8 mouse cellular contexts compared by ENCODE assay signal in the genomic region with DNA sequence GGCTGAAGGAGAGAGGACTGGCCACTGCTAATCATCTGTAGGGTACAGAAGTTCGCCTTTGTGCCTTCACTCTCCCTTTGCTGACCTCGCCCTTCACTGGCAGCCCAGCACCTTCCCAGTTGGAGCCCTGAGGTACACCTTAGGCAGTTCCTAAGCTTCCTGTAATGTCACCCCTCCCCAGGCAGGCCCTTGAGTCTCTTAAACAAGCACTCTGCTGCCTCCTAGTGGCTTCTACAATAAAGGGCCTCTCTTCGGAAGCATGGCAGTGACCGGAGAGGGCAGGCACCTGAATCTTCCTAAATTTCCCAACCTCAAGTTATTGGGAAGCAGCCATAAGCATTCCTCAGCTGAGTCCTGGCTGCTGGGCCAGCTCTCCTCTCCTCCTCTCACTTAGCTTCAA. TPM values are rescaled to one million over a fixed set of nuclear protein-coding genes. Genes with fewer than 3 reads are reported as not detected.
A peak's percentile ranks its signal among the peaks of the same experiment; 100 is the strongest.
DNase-seq lines count a peak whose midpoint lies in the region; ATAC-seq and TF ChIP-seq lines count a peak whose summit lies in the region.

No protein-coding gene starts in this region.

- peak; percentile 39; the same call in 1 of the 2 replicates for TF ChIP-seq CTCF in testis, adult 2 months (IDR thresholded peaks at IDR 0.05; ENCODE audit: control insufficient read depth, insufficient read depth, insufficient replicate concordance, low read depth, low read length)

- no peak overlapping the region for H3K4me3 ChIP-seq in intestine, embryonic 14.5 days (ENCODE audit: low read depth, low read length)
- H3K4me3 ChIP-seq in limb, embryonic 10.5 days: no peak overlapping the region
- H3K4me3 ChIP-seq in testis, adult 2 months (ENCODE audit: control insufficient read depth, low read depth, low read length): no peak overlapping the region

- H3K4me1 ChIP-seq in intestine, embryonic 14.5 days (replicated peaks; ENCODE audit: control insufficient read depth, insufficient read depth, low read length): no peaks in the 10 kb centered on the region
- H3K4me1 ChIP-seq in limb, embryonic 10.5 days: peaks cover 3% of the 10 kb centered on the region
- no peaks in the 10 kb centered on the region for H3K4me1 ChIP-seq in testis, adult 2 months (ENCODE audit: control insufficient read depth, insufficient read depth, low read length)

- no peak overlapping the region for H3K9ac ChIP-seq in intestine, embryonic 14.5 days (ENCODE audit: low read length)

- H3K27me3 ChIP-seq in intestine, embryonic 14.5 days (replicated peaks; ENCODE audit: control insufficient read depth, insufficient read depth, low read length): no peaks in the 10 kb centered on the region
- H3K27me3 ChIP-seq in limb, embryonic 10.5 days (ENCODE audit: low read depth, poor library complexity, severe bottlenecking): no peaks in the 10 kb centered on the region
- no peaks in the 10 kb centered on the region for H3K27me3 ChIP-seq in testis, adult 2 months (ENCODE audit: control insufficient read depth, insufficient read depth, low read length)

- no peak for TF ChIP-seq POLR2A in testis, adult 2 months (IDR thresholded peaks at IDR 0.05; ENCODE audit: control insufficient read depth, low read depth, low read length)

- no peaks in the 10 kb centered on the region for H3K9me3 ChIP-seq in intestine, embryonic 14.5 days (ENCODE audit: control insufficient read depth, low read length)
- H3K9me3 ChIP-seq in limb, embryonic 10.5 days (replicated peaks): no peaks in the 10 kb centered on the region

- H3K4me2 ChIP-seq in intestine, embryonic 14.5 days (ENCODE audit: low read length): no peak overlapping the region

- DNase-seq in 416B (ENCODE audit: low read depth): peak; percentile 88
- peak; percentile 64 for DNase-seq in Muller cell, postnatal 12 days (ENCODE audit: inconsistent ontology term)
- DNase-seq in cerebellum, adult 9-10 months: peak; percentile 80
- peak; percentile 45 to 55 for DNase-seq in frontal cortex, postnatal 10 days (ENCODE audit: low spot score in 2 of 2)
- peak; percentile 79 for DNase-seq in intestine, embryonic 14.5 days (ENCODE audit: low spot score)
- peak; percentile 68 for DNase-seq in limb, embryonic 10.5 days (ENCODE audit: low spot score)
- DNase-seq in naive thymus-derived CD4-positive, alpha-beta T cell, adult 2 months (ENCODE audit: low read depth): peak; percentile 91

- 17% methylated on average over 4 of the region's 4 CpGs for WGBS in intestine, embryonic 14.5 days
- 17% methylated on average over 4 of the region's 4 CpGs for WGBS in limb, embryonic 10.5 days

- no peaks in the 10 kb centered on the region for H3K36me3 ChIP-seq in intestine, embryonic 14.5 days (ENCODE audit: control insufficient read depth, insufficient read depth, low read length)
- no peaks in the 10 kb centered on the region for H3K36me3 ChIP-seq in limb, embryonic 10.5 days
- no peaks in the 10 kb centered on the region for H3K36me3 ChIP-seq in testis, adult 2 months (ENCODE audit: control insufficient read depth, insufficient read depth, low read length)

- no peak; the same call in 1 of the 2 replicates for ATAC-seq in intestine, embryonic 14.5 days (replicated peaks; ENCODE audit: low FRiP score, low TSS enrichment, low read depth)

- no peak overlapping the region for H3K27ac ChIP-seq in intestine, embryonic 14.5 days (ENCODE audit: low read depth)
- no peak overlapping the region for H3K27ac ChIP-seq in limb, embryonic 10.5 days
- no peak overlapping the region for H3K27ac ChIP-seq in testis, adult 2 months (ENCODE audit: control insufficient read depth, insufficient read depth, low read depth, low read length)

RNA-seq across cellular contexts. Expression of a gene that starts 13.9 kb away (rescaled TPM):
- 146 and 154 TPM in 2 replicates for polyA plus RNA-seq in intestine, embryonic 14.5 days (2014; fragmentation: Nextera tagmentation; extraction: Ambion mirVana)
- polyA plus RNA-seq in limb, embryonic 10.5 days (2016; fragmentation: Nextera tagmentation; extraction: Ambion mirVana): 180 and 190 TPM in 2 replicates
- 113 and 124 TPM in 2 replicates for polyA plus RNA-seq in testis, adult 2 months (2012; rRNA removed)

RNA-seq across cellular contexts. Expression of a gene that starts 29.2 kb away (rescaled TPM):
- 40.6 and 51.1 TPM in 2 replicates for polyA plus RNA-seq in intestine, embryonic 14.5 days (2014; fragmentation: Nextera tagmentation; extraction: Ambion mirVana)
- polyA plus RNA-seq in limb, embryonic 10.5 days (2016; fragmentation: Nextera tagmentation; extraction: Ambion mirVana): 59.3 and 71.2 TPM in 2 replicates
- polyA plus RNA-seq in testis, adult 2 months (2012; rRNA removed): 104 and 118 TPM in 2 replicates

RNA-seq across cellular contexts. Expression of a gene that starts 30.0 kb away (rescaled TPM):
- polyA plus RNA-seq in intestine, embryonic 14.5 days (2014; fragmentation: Nextera tagmentation; extraction: Ambion mirVana): 0.11 and 0.24 TPM in 2 replicates
- polyA plus RNA-seq in limb, embryonic 10.5 days (2016; fragmentation: Nextera tagmentation; extraction: Ambion mirVana): 0.21 and 0.29 TPM in 2 replicates
- 57.2 and 58.2 TPM in 2 replicates for polyA plus RNA-seq in testis, adult 2 months (2012; rRNA removed)

RNA-seq across cellular contexts. Expression of a gene that starts 41.0 kb away (rescaled TPM):
- 0.39 and 0.51 TPM in 2 replicates for polyA plus RNA-seq in intestine, embryonic 14.5 days (2014; fragmentation: Nextera tagmentation; extraction: Ambion mirVana)
- 0.15 TPM in 1 of 2 replicates, not detected in the other for polyA plus RNA-seq in limb, embryonic 10.5 days (2016; fragmentation: Nextera tagmentation; extraction: Ambion mirVana)
- 0.89 and 1.00 TPM in 2 replicates for polyA plus RNA-seq in testis, adult 2 months (2012; rRNA removed)

Comparison
In these comparisons a context has a peak if more than half of its experiments do, and no peak if none do; other contexts are left out.
1. RNA of a gene that starts 30.0 kb away (polyA plus RNA-seq): 57.2 to 58.2 TPM in testis, adult 2 months; 0.21 to 0.29 TPM in limb, embryonic 10.5 days and 0.11 to 0.24 TPM in intestine, embryonic 14.5 days; every median in the first group is over 10 times any median in the second.
2. Peak in every context shown above with its lines, with median percentiles within 50 percentile points of each other: DNase-seq.